Mouse (Mus musculus): ENCODE measurements at regions not wholly inside any gene's neighbourhood (a gene's known extent, or its start where the extent isn't known, plus 50 kb on each side); places are given as distances from the start of the nearest gene placed in this dataset.
A peak's percentile ranks its signal among the peaks of the same experiment; 100 is the strongest.

GRCm38 (mm10) chr14:78225677-78226076 lies 82.2 kb downstream of the Tnfsf11 start:
- peak in 1 of 2 experiments; percentile 10 for DNase-seq

GRCm38 (mm10) chr14:78216229-78216963 lies 91.4 kb downstream of the Tnfsf11 start:
- DNase-seq, result peak; percentile 54 to 55

- DNase-seq, result no peak
Measured at GRCm38 (mm10) chr14:78215491-78215890, 92.4 kb downstream of the Tnfsf11 start.

GRCm38 (mm10) chr14:78204566-78204863 lies 103.3 kb downstream of the Tnfsf11 start:
- DNase-seq, result no peak

GRCm38 (mm10) chr14:78203726-78204565 lies 103.9 kb downstream of the Tnfsf11 start:
- no peak for DNase-seq

GRCm38 (mm10) chr14:78202781-78203180 lies 105.1 kb downstream of the Tnfsf11 start:
- DNase-seq, result peak in 1 of 2 experiments; percentile 2

GRCm38 (mm10) chr14:78197483-78197882 lies 108.7 kb upstream of the Fam216b start:
- no peak for DNase-seq

GRCm38 (mm10) chr14:78179576-78179975 lies 90.8 kb upstream of the Fam216b start:
- DNase-seq, result no peak

GRCm38 (mm10) chr14:78173451-78173850 lies 84.6 kb upstream of the Fam216b start:
- no peak for DNase-seq

GRCm38 (mm10) chr14:78172956-78173355 lies 84.1 kb upstream of the Fam216b start:
- no peak for DNase-seq

- no peak for DNase-seq
Measured at GRCm38 (mm10) chr14:78160819-78161218, 72.0 kb upstream of the Fam216b start.

GRCm38 (mm10) chr14:78159567-78159966 lies 70.8 kb upstream of the Fam216b start:
- DNase-seq, result no peak

GRCm38 (mm10) chr14:78157660-78158059 lies 68.9 kb upstream of the Fam216b start:
- DNase-seq, result no peak

- DNase-seq, result no peak
Measured at GRCm38 (mm10) chr14:78148851-78149250, 60.0 kb upstream of the Fam216b start.

GRCm38 (mm10) chr14:78143751-78144150 lies 54.9 kb upstream of the Fam216b start:
- DNase-seq, result no peak

All from kidney, postnatal 36 days (tissue).